Mouse (Mus musculus) ES-E14 (cell line): ENCODE data around the gene Morn1. TPM values are rescaled to one million over a fixed set of nuclear protein-coding genes. Genes with fewer than 3 reads are reported as not detected.

Source experiments
- DNase-seq: peaks from one replicate; pipeline ENCODE4 v3.0.0-alpha.2; 2013; ENCODE audit warnings: low read depth, low spot score
- H3K27ac ChIP-seq: 2 replicates; pipeline ENCODE4 v1.5.1; 2012; ENCODE audit warnings: low read depth, mild to moderate bottlenecking, low read length, moderate library complexity, mixed read lengths; ENCODE audit not compliant: poor library complexity, insufficient read depth, severe bottlenecking
- H3K36me3 ChIP-seq: 2 replicates; pipeline ENCODE4 v1.6.1; 2012; ENCODE audit warnings: mild to moderate bottlenecking, low read length, moderate library complexity, mixed read lengths; ENCODE audit not compliant: control insufficient read depth, poor library complexity, insufficient read depth, severe bottlenecking
- H3K4me1 ChIP-seq, 2 experiments: fragments of 150-350 bp in 1 of 2; sonication (generic) in 1 of 2; 2 replicates each; pipeline ENCODE4 v1.6.1; 2012; ENCODE audit warnings: low read length in 2 of 2, mild to moderate bottlenecking in 1 of 2, mixed read lengths in 1 of 2; ENCODE audit not compliant: control insufficient read depth in 2 of 2, insufficient read depth in 2 of 2, poor library complexity in 1 of 2
- H3K4me3 ChIP-seq, 2 experiments: fragments of 150-350 bp in 1 of 2; sonication (generic) in 1 of 2; 2 replicates each; pipeline ENCODE4 v1.5.1; 2012; ENCODE audit warnings: low read length in 2 of 2, low read depth in 1 of 2, mild to moderate bottlenecking in 1 of 2, mixed read lengths in 1 of 2; ENCODE audit not compliant: insufficient read depth in 1 of 2, poor library complexity in 1 of 2, severe bottlenecking in 1 of 2
- H3K9ac ChIP-seq: 2 replicates; pipeline ENCODE4 v1.6.1; 2012; ENCODE audit warnings: low read depth, mild to moderate bottlenecking, low read length, mixed read lengths; ENCODE audit not compliant: poor library complexity, insufficient read depth, severe bottlenecking
- H3K9me3 ChIP-seq: fragments of 150-350 bp; sonication (generic); 2 replicates; pipeline ENCODE4 v1.6.1; 2012; ENCODE audit warnings: low read depth, mild to moderate bottlenecking, low read length; ENCODE audit not compliant: control insufficient read depth, insufficient read depth
- CHD2 ChIP-seq: IDR thresholded peaks from 2 replicates; pipeline ENCODE4 v1.6.1; 2014; ENCODE audit warnings: mild to moderate bottlenecking, low read depth, low read length, inconsistent platforms
- HCFC1 ChIP-seq: IDR thresholded peaks from 2 replicates; pipeline ENCODE4 v1.6.1; 2012; ENCODE audit warnings: low read length, inconsistent platforms, borderline replicate concordance; ENCODE audit not compliant: insufficient read depth
- MAFK ChIP-seq: IDR thresholded peaks from 2 replicates; pipeline ENCODE4 v1.6.1; 2014; ENCODE audit warnings: mild to moderate bottlenecking, low read depth, low read length, inconsistent platforms; ENCODE audit not compliant: insufficient read depth
- ZC3H11A ChIP-seq: IDR thresholded peaks from 2 replicates; pipeline ENCODE4 v1.6.1; 2012; ENCODE audit warnings: low read depth, mild to moderate bottlenecking, inconsistent platforms, low read length, borderline replicate concordance
- ZNF384 ChIP-seq: IDR thresholded peaks from 2 replicates; pipeline ENCODE4 v1.6.1; 2012; ENCODE audit warnings: low read depth, low read length, inconsistent platforms
- in situ Hi-C, 2 experiments: fragments of 600-800 bp; cut with MboI; formaldehyde crosslinking; loops; one replicate each; pipeline ENCODE4 v1.15.1; 2025; ENCODE audit warnings: low sequenced_read_pairs in 2 of 2, inconsistent platforms in 1 of 2; ENCODE audit not compliant: unreplicated experiment in 2 of 2
- total RNA-seq: library from RNA; depleted of rRNA; stranded (reverse); fragments of 300-350 nt; gene quantifications from 2 replicates; pipeline ENCODE4 v1.2.3, GENCODE M21; 2012

Gene Morn1
- total RNA-seq, 1 experiment = 3.4 TPM

- no peak overlapping the region for H3K4me3 ChIP-seq
- H3K9me3 ChIP-seq = no peaks in the 10 kb centered on the region
- H3K9ac ChIP-seq = no peak overlapping the region
- H3K27ac ChIP-seq = no peak overlapping the region
- TF ChIP-seq HCFC1 = no peak
- no peak for TF ChIP-seq ZNF384
- TF ChIP-seq MAFK = no peak
- no peak for TF ChIP-seq ZC3H11A
- no peak for TF ChIP-seq CHD2
- no peaks in the 10 kb centered on the region for H3K36me3 ChIP-seq
- in situ Hi-C loops = no loop called here
- peaks cover 2 to 12% of the 10 kb centered on the region in 2 experiments; a peak in 1 of 4 replicates for H3K4me1 ChIP-seq
- DNase-seq = no peak
These were observed 47.5 kb downstream of the Morn1 start for GRCm38 (mm10) chr4:155133658-155134417.

- no peak overlapping the region for H3K27ac ChIP-seq
- H3K9me3 ChIP-seq = no peaks in the 10 kb centered on the region
- no peak overlapping the region for H3K4me3 ChIP-seq
These were observed 48.4 kb downstream of the Morn1 start for GRCm38 (mm10) chr4:155134686-155135172.

GRCm38 (mm10) chr4:155135909-155136585 lies 49.7 kb downstream of the Morn1 start:
- Histone ChIP-seq H3K4me1 (peaks cover 0 to 7% of the 10 kb centered on the region in 2 experiments; a peak in 1 of 4 replicates), H3K4me3 (no peak overlapping the region), H3K36me3 (no peaks in the 10 kb centered on the region), H3K27ac (no peak overlapping the region), H3K9ac (no peak overlapping the region), H3K9me3 (no peaks in the 10 kb centered on the region)
- DNase-seq = no peak
- TF ChIP-seq HCFC1 = no peak
- TF ChIP-seq ZC3H11A = no peak
- in situ Hi-C loops = no loop called here

More at GRCm38 (mm10) chr4:155134686-155135172, 48.4 kb downstream of the Morn1 start:
- Histone ChIP-seq H3K36me3 (no peaks in the 10 kb centered on the region), H3K9ac (no peak overlapping the region), H3K4me1 (peaks cover 2 to 12% of the 10 kb centered on the region in 2 experiments; a peak in 1 of 4 replicates)
- in situ Hi-C loops = no loop called here
- no peak for DNase-seq
- no peak for TF ChIP-seq ZC3H11A
- TF ChIP-seq MAFK = no peak
- TF ChIP-seq ZNF384 = no peak
- no peak for TF ChIP-seq CHD2
- TF ChIP-seq HCFC1 = no peak

GRCm38 (mm10) chr4:155137891-155138290 lies 51.5 kb downstream of the Morn1 start:
- no peaks in the 10 kb centered on the region for H3K36me3 ChIP-seq
- no peak overlapping the region for H3K9ac ChIP-seq
- no peak overlapping the region for H3K27ac ChIP-seq
- H3K4me3 ChIP-seq = no peak overlapping the region
- in situ Hi-C loops = no loop called here
- no peak for TF ChIP-seq HCFC1
- no peak for DNase-seq
- H3K4me1 ChIP-seq = peaks cover 0 to 7% of the 10 kb centered on the region in 2 experiments; a peak in 1 of 4 replicates
- H3K9me3 ChIP-seq = no peaks in the 10 kb centered on the region
